Mouse (Mus musculus) layer of hippocampus, adult 2 months (tissue): Measurements from ENCODE around the gene Itgb8. TPM values are rescaled to one million over a fixed set of nuclear protein-coding genes. Genes with fewer than 3 reads are reported as not detected.

Source experiments
- DNase-seq, 2 experiments: peaks; one replicate each; pipeline ENCODE4 v3.0.0; 2022; ENCODE audit warnings: low spot score in 2 of 2
- H3K27ac ChIP-seq: fragments of 200-600 bp; 2 replicates; pipeline ENCODE4 v1.8.1; 2022
- H3K4me3 ChIP-seq: fragments of 200-600 bp; 2 replicates; pipeline ENCODE4 v1.8.1; 2022; ENCODE audit warnings: mild to moderate bottlenecking
- CTCF ChIP-seq: fragments of 200-600 bp; conservative IDR thresholded peaks from 2 replicates; pipeline ENCODE4 v1.8.1; 2022; ENCODE audit warnings: antibody characterized with exemption, mild to moderate bottlenecking, moderate library complexity
- long read RNA-seq, 2 experiments: library from polyadenylated mRNA; stranded (forward); transcript quantifications; one replicate each; pipeline ENCODE4 v2.0.0; 2021; ENCODE audit warnings: borderline mapping rate in 2 of 2
- total RNA-seq, 2 experiments: library from RNA; stranded (reverse); gene quantifications; 2 replicates each; pipeline ENCODE4 v1.2.3; 2021

Gene Itgb8
- total RNA-seq, result 10 to 100 TPM; 32.3 to 32.5 TPM
- long read RNA-seq, experiment 1, full-length matches to known transcripts, result 6 of 8 reads
- long read RNA-seq, experiment 1, partial matches to known transcripts, result 1 of 8 reads
- long read RNA-seq, experiment 1, other reads (novel, unspliced or antisense), result 1 of 8 reads
- long read RNA-seq, experiment 2, full-length matches to known transcripts, result 11 of 15 reads
- long read RNA-seq, experiment 2, partial matches to known transcripts, result 3 of 15 reads
- long read RNA-seq, experiment 2, other reads (novel, unspliced or antisense), result 1 of 15 reads

DNA sequence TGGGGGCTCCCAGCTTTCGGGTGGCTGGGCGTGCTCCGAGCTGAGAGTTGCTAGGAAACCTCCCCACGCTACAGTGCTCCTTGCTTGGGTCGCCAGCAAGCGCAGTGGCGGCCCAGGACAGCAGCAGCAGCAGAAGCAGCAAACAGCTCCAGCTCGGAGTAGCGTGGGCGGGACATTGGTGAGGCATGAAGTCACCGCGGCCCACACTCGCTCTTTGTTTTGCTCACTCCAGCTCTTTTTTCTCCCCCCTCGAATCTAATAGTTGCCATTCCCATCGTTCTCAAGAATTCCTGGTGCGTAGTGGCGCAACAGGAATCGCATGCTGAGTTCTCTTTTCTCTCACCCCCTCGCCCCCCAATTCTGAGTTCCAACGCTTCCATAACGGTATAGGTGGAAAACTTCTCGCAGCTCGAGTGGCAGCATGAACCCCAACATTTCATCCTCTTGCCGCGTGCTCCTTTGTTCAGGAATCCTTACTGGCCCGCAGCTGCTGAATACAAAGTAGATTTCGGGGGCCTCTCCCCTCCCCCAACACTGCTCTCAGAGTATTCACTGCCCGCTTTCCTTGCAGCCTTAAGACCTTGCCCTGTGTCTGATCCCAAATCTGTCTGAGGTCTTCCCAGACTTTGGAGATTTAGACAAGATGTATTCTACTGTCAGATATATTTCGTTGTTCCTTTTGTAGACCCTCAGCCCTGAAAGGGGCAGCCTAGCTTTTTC lies at the start of gene Itgb8:
TSS of gene Itgb8 (minus strand) at position 107 of the 720 bp plus-strand sequence.
- peak; percentile 78 to 82 for DNase-seq
- no peak for TF ChIP-seq CTCF
- Histone ChIP-seq H3K27ac (peak within 1 kb of the TSS; percentile 98), H3K4me3 (peak within 1 kb of the TSS; percentile 73)

- Histone ChIP-seq H3K27ac (no peak overlapping the region), H3K4me3 (no peak overlapping the region)
- no peak for DNase-seq
- no peak for TF ChIP-seq CTCF
These were observed 37.7 kb upstream of the Itgb8 start for GRCm38 (mm10) chr12:119276282-119276681.

DNA sequence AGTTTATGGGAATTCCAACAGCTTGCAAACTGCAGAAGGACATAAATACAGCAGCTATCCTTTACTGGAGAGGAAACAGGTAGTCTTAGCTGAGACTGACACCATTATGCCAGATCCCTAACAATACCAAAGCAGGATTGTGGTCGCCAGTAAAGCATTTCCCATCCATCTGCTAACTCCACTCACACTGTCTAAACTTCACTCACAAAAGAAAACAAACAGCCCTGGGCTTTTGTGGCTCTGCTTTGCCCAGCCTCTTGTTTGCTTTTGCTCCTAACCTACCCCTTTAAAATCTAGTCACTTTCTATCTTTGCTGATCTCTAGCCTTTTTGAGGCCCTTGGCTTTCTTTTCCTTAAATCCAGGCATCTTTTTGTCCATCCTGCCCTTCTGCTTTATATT lies 35.0 kb upstream of the Itgb8 start:
- DNase-seq, result no peak
- H3K4me3 ChIP-seq, result no peak overlapping the region
- no peak overlapping the region for H3K27ac ChIP-seq
- no peak for TF ChIP-seq CTCF

DNA sequence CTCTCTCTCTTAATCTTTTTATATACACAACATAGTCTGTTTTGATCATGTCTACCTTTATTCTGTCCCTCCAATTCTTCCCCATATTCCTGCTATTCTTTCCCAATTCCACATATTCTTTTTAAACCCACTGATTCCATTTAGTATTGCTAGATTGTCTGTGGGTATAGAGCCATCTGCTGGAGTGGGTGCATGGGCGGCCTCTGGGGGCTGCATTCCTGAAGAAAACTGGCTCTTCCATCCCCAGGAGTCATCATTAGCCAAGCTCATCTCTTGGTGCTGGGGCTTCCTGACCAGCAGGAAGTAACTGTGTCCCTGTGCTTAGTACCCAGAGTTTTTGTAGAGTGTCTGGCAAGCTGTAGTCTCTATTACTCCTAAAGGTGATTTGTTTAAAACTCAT lies 33.4 kb upstream of the Itgb8 start:
- H3K4me3 ChIP-seq, result no peak overlapping the region
- peak; percentile 69 for TF ChIP-seq CTCF
- peak in 1 of 2 experiments; percentile 12 for DNase-seq
- H3K27ac ChIP-seq, result no peak overlapping the region

DNA sequence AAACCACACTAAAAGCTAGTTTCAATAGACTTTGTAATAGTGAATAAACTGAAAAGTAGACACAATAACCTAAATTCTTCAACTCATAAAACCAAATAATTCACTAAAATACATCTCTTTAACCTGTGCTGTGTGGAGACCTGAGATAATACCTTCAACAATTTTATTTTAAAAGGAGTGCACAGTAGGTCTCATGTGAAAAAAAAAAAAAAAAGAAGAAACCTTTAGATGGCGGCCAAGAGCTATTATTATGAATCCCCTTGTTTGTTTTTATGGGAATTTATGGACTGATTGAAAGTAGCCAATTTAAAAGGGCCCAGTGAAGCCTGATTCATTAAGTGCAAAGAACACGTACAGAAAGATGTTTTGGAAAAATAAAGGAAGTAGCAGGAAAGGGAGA lies 31.4 kb upstream of the Itgb8 start:
- H3K27ac ChIP-seq, result no peak overlapping the region
- TF ChIP-seq CTCF, result no peak
- H3K4me3 ChIP-seq, result no peak overlapping the region
- DNase-seq, result no peak

GRCm38 (mm10) chr12:119268723-119269122 lies 30.1 kb upstream of the Itgb8 start:
- TF ChIP-seq CTCF, result no peak
- no peak for DNase-seq
- Histone ChIP-seq H3K4me3 (no peak overlapping the region), H3K27ac (no peak overlapping the region)

GRCm38 (mm10) chr12:119264506-119264905 lies 25.9 kb upstream of the Itgb8 start:
- no peak for DNase-seq
- no peak for TF ChIP-seq CTCF
- Histone ChIP-seq H3K27ac (no peak overlapping the region), H3K4me3 (no peak overlapping the region)

- no peak for TF ChIP-seq CTCF
- no peak for DNase-seq
- no peak overlapping the region for H3K27ac ChIP-seq
- H3K4me3 ChIP-seq, result no peak overlapping the region
These were observed 10.0 kb upstream of the Itgb8 start for GRCm38 (mm10) chr12:119248581-119248980.

GRCm38 (mm10) chr12:119241071-119241470 lies 2.5 kb upstream of the Itgb8 start:
- H3K4me3 ChIP-seq, result no peak overlapping the region
- DNase-seq, result no peak
- TF ChIP-seq CTCF, result no peak
- no peak overlapping the region for H3K27ac ChIP-seq

DNA sequence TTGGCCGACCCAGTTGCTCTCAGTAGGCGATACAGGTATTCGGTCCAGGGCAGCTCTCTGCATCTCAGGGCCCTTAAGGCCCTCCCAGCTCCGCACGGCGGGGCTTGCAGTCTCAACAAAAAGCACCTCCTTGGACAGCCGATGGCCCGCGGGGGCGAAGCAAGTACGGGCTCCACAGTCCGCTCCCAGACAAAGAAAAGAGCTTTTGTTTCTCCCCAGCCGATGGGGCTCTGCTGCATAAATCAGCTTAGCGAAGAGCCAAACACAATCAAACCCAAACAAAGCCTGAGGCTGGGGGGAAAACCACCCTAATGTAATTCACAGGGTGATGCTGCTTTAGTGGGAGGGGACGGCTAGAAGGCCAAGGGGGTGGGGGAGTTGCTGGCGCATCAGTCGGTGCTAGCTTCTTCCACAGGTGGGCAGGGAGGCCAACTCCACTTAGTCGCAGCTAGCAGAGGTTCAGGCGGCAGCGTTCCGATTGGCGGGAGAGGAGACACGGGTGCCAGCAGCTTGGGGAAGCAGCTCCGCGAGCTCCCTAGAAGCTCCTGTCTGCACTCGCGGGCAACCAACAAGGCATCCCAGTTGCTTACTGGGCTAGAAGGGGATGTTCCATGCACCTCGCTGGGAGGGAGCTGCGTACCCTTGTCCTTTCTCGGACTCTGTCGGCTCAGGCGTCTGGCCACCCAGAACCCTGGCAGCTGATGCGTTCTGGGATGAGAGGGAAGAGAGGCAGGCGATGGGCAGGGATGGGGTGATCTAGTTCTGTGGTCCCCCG lies 494 bp downstream of the Itgb8 start:
- peak; percentile 53 to 63 for DNase-seq
- TF ChIP-seq CTCF, result no peak
- Histone ChIP-seq H3K4me3 (peak overlapping the region; percentile 73), H3K27ac (peak overlapping the region; percentile 98)

DNA sequence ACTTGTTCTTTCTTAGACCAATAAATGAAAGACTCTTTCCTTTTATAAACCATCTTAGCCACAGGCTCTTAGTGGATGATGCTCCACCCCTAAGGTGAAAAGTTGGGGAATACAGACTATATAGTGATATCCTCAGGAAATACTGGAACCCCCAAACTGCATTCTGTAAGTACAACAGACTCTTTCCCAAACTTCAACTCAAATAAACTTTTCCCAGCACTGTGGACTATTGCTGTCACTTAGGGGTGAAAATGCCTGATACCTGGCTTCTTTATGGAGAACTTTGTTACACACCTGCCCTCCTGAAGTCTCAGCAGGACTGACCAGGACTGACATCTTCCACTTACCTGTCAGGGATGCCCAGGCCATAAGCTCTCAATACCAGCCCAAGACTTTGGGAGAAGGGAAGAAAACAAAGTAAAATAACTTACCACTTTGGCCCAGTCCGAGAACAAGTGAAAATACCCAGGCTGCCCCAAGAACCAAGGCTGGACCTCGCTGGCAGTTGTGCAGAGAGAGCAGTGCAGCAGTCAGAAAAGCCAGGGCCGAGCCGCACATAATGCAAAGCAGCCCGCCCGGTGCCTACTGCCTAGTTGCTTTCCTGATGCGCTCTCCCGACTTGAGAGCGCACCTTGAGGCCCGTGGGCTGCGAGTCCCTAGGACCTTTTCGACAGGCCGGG lies 1.2 kb downstream of the Itgb8 start:
- no peak for TF ChIP-seq CTCF
- Histone ChIP-seq H3K27ac (peak overlapping the region; percentile 98), H3K4me3 (peak overlapping the region; percentile 73)
- peak in 1 of 2 experiments; percentile 9 for DNase-seq

GRCm38 (mm10) chr12:119231831-119232230 lies 6.8 kb downstream of the Itgb8 start:
- Histone ChIP-seq H3K27ac (no peak overlapping the region), H3K4me3 (no peak overlapping the region)
- no peak for TF ChIP-seq CTCF
- no peak for DNase-seq

DNA sequence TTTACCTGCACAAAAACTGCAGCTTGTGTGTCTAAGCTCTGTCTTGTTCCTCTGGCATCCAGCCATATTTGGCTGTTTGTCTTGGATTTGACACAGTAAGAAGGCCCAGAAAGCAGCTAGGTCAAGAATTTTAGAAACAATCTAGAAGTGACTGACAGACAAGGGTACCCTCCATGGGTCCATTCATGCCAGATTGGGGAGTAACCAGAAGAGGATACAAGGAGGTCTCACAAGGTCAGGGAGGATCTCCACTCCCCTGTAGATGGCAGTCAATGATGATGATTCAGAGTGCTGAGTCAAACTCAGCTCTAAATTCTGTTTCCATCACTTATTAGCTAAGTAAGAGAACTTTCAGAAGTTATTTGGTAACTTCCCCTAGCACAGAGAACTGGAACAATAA lies 8.2 kb downstream of the Itgb8 start:
- DNase-seq, result no peak

More for the DNA sequence above, 8.2 kb downstream of the Itgb8 start:
- peak; percentile 24; the same call in 1 of the 2 replicates for TF ChIP-seq CTCF
- no peak overlapping the region for H3K27ac ChIP-seq
- H3K4me3 ChIP-seq, result no peak overlapping the region
